Mouse (Mus musculus) kidney, postnatal 14 days (tissue): Measurements from ENCODE around the gene Gtf3a.
"Not testable (repeated sequence)": the region's sequence is repeated elsewhere in the genome, so short reads cannot be mapped to it uniquely, and the experiment has no call there.

Experiments
- DNase-seq: peaks from one replicate; pipeline ENCODE4 v3.0.0; 2022; ENCODE audit warnings: mixed read lengths

Gene Gtf3a

GRCm38 (mm10) chr5:146948508-146949088, at the start of gene Gtf3a:
Gene Gtf3a (plus strand): TSS chr5:146948657.
- peak; percentile 88 for DNase-seq

- peak; percentile 41 for DNase-seq
Observed at GRCm38 (mm10) chr5:146900331-146900730, 48.1 kb upstream of the Gtf3a start.

DNA sequence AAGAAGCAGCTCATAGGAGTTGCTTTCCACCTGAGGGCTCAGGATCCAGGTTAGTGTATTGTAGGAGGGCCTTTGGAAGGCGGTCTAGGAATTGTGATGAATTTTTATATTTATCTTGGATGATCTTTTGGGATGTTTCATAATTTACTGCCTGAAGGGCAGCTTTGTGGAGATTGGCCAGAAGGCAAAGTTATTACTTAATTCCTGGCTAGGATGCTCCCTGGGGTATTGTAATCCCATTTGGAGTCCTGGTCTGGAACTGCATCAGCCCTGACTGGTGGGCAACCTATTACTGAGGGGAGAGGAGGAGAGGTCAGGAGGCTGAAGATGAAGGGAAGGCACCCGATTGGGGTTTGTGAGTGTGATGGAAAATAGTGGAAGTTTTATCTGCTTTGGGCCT, 47.0 kb upstream of the Gtf3a start:
- DNase-seq: no peak

DNA sequence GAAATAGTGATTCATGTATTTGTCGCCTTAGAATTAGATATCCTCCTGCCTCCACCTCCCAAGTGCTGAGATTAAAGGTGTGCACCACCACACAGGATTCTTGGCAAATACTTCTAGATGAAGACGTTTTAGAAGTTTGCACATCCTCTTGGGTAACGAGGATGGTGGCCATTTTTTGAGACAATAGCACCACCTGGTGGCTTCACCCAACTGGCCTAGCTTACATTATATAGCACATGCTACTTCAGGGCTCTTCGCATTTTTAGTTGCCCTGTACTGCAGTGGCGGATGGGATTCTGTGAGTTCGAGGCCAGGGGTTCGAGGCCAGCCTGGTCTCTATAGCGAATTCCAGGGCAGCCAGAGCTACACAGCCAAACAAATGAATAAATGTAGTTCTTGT, 44.1 kb upstream of the Gtf3a start:
- peak; percentile 83 for DNase-seq

DNA sequence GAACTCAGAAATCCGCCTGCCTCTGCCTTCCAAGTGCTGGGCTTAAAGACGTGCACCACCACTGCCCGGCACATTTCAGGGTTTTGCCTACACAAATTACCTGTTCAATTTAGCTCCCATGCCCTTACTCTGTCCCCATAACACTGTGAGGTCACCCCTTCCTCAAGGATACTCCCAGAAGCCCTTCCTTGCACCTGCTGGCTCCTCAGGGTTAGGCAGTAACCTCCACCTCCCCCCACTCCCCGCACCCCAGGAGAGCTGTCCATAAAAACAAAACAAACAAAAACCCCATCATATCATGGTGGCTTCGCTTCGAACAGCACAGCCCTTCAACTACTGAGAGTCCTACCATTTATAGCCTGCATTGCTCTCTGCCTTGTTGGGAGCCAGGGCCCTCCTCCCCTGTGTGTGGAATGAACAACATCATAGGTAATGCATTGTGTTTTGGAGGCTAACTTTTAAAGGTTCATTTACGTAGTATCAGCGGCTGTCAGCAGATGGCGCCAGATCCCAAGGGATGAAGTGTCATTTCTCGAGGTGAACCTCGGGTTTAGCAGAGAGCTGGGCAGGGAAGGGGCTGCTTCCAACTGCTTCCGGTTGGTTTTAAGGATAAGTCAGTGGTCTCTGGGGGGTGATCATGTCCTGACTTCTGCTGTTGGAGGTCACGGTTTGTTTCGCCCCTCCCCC, 42.8 kb upstream of the Gtf3a start:
- peak; percentile 77 for DNase-seq

- DNase-seq: peak; percentile 49
Observed at GRCm38 (mm10) chr5:146907533-146907932, 40.9 kb upstream of the Gtf3a start.

- DNase-seq: no peak
Observed at GRCm38 (mm10) chr5:146908629-146909028, 39.8 kb upstream of the Gtf3a start.

- DNase-seq: no peak
Observed at GRCm38 (mm10) chr5:146912206-146912605, 36.3 kb upstream of the Gtf3a start.

GRCm38 (mm10) chr5:146913355-146913754, 35.1 kb upstream of the Gtf3a start:
- no peak for DNase-seq

GRCm38 (mm10) chr5:146914088-146914766, 34.2 kb upstream of the Gtf3a start:
- peak; percentile 72 for DNase-seq

DNA sequence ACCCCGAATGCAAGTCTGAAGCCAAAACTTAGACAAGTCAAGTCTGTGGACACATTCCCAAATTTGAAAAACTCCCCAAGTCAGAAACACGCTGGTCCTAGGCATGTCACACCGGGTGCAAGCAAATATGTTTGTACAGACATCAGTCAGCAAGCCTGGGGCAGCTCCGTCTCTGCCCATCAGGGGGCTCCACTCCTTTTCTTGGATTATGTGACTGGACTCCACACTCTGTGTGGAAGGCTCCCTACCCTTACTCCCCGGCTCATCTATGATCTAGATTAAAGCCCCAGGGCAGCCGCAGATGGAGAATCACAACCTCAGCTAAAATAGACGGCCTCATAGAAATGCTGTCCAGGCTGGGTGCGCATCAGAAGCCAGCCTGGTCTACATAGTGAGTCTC, 32.2 kb upstream of the Gtf3a start:
- DNase-seq: no peak

DNA sequence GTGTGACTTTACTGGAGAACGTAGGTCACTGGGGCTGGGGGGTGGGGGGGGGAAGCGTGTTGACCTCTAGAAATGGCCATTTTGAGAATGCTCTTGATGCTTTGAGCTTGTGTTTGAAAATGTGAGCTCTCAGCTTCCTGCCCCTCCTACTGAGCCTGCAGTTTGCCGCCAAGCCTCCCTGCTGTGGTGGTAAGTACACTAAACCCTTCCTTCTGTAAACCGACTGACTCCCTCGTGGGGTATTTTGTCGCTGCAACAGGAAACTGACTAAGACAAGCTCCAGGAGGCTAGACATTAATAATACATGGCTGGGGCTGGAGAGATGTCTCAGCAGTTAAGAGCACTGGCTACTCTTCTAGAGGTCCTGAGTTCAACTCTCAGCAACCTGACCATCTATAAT, 31.7 kb upstream of the Gtf3a start:
- no peak for DNase-seq

DNA sequence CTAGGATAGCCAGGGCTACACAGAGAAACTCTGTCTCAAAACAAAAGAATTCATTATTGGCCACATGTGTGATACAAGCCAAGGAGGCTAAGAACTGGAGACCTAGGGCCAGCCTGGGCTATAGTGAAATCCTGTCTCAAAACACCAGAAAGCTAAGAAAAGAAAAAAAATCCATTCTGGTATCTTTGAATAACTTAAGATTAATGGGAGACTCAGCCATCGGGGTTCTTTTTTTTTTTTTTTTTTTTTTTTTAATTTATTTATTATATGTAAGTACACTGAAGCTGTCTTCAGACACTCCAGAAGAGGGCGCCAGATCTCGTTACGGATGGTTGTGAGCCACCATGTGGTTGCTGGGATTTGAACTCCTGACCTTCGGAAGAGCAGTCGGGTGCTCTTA, 31.1 kb upstream of the Gtf3a start:
- DNase-seq: not testable (repeated sequence)

DNA sequence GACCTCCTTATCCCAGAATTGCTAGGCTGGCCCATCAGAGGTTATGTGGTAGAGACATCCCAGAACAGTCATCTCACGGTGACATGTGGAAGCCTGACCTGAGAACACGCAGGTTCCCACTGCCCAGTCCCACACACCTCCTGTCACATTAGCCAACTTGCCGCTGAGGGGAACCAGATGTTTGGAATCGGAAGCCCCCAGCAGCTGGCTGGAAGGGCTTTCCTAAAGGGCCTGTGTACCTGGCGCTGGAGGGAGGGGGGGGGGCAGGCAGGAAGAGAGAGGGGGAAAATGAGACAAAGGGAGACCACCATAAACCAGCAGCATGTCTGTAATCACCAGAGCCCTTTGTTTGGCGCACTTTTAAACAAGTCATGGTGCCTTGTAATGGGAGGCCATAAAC, 28.6 kb upstream of the Gtf3a start:
- DNase-seq: no peak

- no peak for DNase-seq
Observed at GRCm38 (mm10) chr5:146920314-146921161, 27.9 kb upstream of the Gtf3a start.

DNA sequence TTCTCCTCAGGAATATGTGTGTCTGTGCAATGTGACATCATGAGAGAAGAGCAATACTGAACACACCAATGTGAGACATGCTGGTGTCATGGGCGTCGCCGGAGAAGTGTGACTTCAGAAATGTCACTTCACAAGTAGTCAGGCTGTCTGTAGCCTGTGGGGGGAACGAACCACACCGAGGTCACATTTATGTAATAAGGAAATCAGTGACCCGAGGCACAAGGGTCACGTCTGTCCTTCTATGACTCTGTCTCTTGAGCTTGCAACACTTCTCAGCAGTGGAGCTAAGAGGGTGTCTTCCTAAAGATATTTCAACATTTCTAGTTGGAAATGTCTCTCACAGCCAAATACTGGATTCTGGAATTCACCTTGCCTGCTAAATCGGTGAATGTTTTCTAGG, 27.2 kb upstream of the Gtf3a start:
- DNase-seq: no peak

DNA sequence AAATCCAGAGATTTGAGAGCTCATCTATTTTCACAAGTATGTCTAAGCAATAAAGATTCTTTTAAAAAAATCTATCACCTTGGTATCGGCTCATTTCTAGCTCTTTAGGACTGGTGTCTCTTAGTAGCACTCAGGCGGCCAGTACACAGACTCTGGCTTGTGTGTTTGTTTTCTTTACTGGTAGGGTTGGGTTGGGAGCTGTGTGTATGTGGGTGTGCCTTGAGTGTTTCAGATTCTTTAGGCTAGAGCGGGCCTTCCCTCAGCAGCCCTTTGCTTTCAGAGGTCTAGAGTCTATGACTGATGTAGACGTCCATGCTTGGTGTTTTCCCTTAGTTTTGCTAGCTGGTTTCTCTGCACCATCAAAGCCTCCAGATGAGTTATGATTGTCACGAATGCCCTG, 24.9 kb upstream of the Gtf3a start:
- no peak for DNase-seq

GRCm38 (mm10) chr5:146926673-146927072, 21.8 kb upstream of the Gtf3a start:
- no peak for DNase-seq

GRCm38 (mm10) chr5:146931422-146931821, 17.0 kb upstream of the Gtf3a start:
- no peak for DNase-seq

- no peak for DNase-seq
Observed at GRCm38 (mm10) chr5:146931904-146932553, 16.4 kb upstream of the Gtf3a start.

DNA sequence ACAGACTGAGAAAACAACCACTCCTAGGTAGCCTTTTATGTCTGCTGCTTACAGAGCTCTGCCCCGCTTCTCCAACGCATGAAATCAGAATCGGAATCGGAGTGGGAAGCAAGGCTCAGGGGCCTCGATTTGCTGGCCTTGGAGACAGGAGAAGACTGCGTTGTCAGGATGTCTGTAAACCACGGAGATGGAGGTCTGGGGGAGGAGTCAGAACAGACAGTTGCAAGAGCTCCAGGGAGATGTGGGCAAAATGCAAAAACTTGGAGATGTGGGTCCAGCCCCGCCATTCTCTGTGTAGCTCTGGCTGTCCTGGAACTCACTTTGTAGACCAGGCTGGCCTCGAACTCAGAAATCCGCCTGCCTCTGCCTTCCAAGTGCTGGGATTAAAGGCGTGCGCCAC, 15.0 kb upstream of the Gtf3a start:
- no peak for DNase-seq
